Mouse (Mus musculus) intestine, postnatal 0 days (tissue): ENCODE measurements at regions not wholly inside any gene's neighbourhood (a gene's known extent, or its start where the extent isn't known, plus 50 kb on each side); places are given as distances from the start of the nearest gene placed in this dataset.

ENCODE experiments used
- ATAC-seq: fragments of 200-750 bp; cut with Nextera tagmentation; 2 replicates; pipeline ENCODE4 v1.8.0; 2017; ENCODE audit warnings: mild to moderate bottlenecking, moderate TSS enrichment, moderate library complexity
- H3K27ac ChIP-seq: fragments of 300-500 bp; sonication (generic); 2 replicates; pipeline ENCODE4 v1.5.1; 2014; ENCODE audit warnings: mild to moderate bottlenecking, low read depth, low read length, moderate library complexity
- H3K27me3 ChIP-seq: fragments of 300-500 bp; sonication (generic); replicated peaks from 2 replicates; pipeline ENCODE4 v1.6.1; 2014; ENCODE audit warnings: low read length, mixed read lengths; ENCODE audit not compliant: control insufficient read depth, insufficient read depth
- H3K36me3 ChIP-seq: fragments of 300-500 bp; sonication (generic); 2 replicates; pipeline ENCODE4 v1.6.1; 2014; ENCODE audit warnings: mild to moderate bottlenecking, moderate library complexity; ENCODE audit not compliant: control insufficient read depth, insufficient read depth
- H3K4me1 ChIP-seq: fragments of 300-500 bp; sonication (generic); replicated peaks from 2 replicates; pipeline ENCODE4 v1.6.1; 2014; ENCODE audit warnings: antibody characterized with exemption, low read length, mixed read lengths; ENCODE audit not compliant: control insufficient read depth, insufficient read depth
- H3K4me2 ChIP-seq: fragments of 300-500 bp; sonication (generic); replicated peaks from 2 replicates; pipeline ENCODE4 v1.6.1; 2014; ENCODE audit warnings: low read depth, mild to moderate bottlenecking, moderate library complexity
- H3K4me3 ChIP-seq: fragments of 300-500 bp; sonication (generic); 2 replicates; pipeline ENCODE4 v1.5.1; 2014; ENCODE audit warnings: low read depth, low read length
- H3K9ac ChIP-seq: fragments of 300-500 bp; sonication (generic); 2 replicates; pipeline ENCODE4 v1.6.1; 2014; ENCODE audit warnings: mild to moderate bottlenecking, low read depth, low read length
- H3K9me3 ChIP-seq: fragments of 300-500 bp; sonication (generic); 2 replicates; pipeline ENCODE4 v1.6.1; 2016; ENCODE audit warnings: mixed run types; ENCODE audit not compliant: control insufficient read depth
- CTCF ChIP-seq: sonication (generic); IDR thresholded peaks from 2 replicates; pipeline ENCODE4 v1.5.1; 2016; ENCODE audit warnings: low read depth, mild to moderate bottlenecking, control low read depth, antibody characterized with exemption, moderate library complexity
- WGBS: fragments of 180-500 bp; shearing (Covaris S2); extraction: QIAGEN DNeasy Blood & Tissue Kit; methylation state at CpG from one replicate; pipeline ENCODE4 v1.1.7; 2014; 5-methylcytosine and 5-hydroxymethylcytosine counted together

DNA sequence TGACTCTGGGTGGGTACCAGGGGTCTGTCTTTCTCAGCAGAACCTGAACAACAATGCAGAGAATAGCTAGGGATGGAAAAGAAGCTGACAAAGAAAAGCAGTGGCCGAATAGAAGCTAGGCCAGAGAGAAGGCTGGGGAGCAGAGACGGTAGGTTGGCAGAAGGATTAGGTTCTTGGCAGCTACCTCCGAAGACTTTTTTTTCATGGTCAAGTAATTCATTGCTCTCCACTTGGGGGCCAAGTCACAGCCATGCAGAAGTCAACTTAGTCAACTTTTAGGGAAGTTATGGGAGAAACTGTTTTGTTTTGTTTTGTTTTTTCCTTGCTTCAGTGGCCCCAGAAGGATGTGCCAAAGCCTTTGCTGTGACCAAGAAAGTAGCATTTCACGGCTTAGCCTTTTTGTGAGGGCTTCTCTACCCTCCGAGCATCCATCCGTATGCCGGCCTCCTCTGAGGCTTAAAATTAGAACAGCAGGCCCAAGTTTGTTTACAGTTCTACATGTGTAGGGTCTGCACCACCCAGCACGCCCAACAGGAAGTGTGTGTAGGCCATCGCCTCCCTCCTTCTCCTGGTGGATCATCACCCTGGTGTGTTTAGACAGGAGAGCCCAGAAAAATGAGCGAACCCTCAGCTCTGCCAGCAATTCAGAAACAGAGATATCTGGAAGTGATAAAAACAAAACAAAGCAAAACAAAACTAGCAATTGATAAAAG lies 226.2 kb downstream of the Tbx18 start:
- H3K9ac ChIP-seq: no peak overlapping the region
- 46% methylated on average over 10 of the region's 10 CpGs for WGBS

DNA sequence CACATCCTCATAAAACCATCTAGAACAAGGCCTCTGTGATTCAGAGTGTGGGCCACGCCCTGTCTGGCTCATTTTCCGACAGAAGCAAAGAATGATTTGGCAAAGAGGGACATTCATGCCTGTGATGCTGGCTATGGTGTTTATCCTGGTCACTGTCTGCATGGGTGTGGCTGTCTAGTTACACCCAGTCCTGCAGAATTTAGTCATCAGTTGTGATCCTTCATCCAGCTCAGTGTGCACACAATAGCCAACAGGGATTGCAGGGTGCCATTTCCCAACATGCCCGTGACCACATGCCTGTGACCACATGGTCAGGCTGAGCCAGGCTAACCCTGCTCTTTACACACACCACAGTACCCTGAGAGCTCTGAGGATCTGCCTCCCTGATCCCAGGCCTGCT lies 208.8 kb upstream of the Cep162 start:
- no peak overlapping the region for H3K4me2 ChIP-seq
- no peak overlapping the region for H3K9ac ChIP-seq
- TF ChIP-seq CTCF: no peak
- no peak overlapping the region for H3K4me3 ChIP-seq
- H3K27ac ChIP-seq: no peak overlapping the region
- no peak for ATAC-seq
- no peaks in the 10 kb centered on the region for H3K36me3 ChIP-seq
- no peaks in the 10 kb centered on the region for H3K27me3 ChIP-seq
- no peaks in the 10 kb centered on the region for H3K4me1 ChIP-seq
- H3K9me3 ChIP-seq: no peaks in the 10 kb centered on the region
- WGBS: 62% methylated on average over 3 of the region's 3 CpGs

More for the DNA sequence above, 226.2 kb downstream of the Tbx18 start:
- Histone ChIP-seq H3K4me2 (no peak overlapping the region), H3K27ac (no peak overlapping the region), H3K9me3 (no peaks in the 10 kb centered on the region), H3K4me3 (no peak overlapping the region), H3K4me1 (no peaks in the 10 kb centered on the region), H3K27me3 (no peaks in the 10 kb centered on the region), H3K36me3 (no peaks in the 10 kb centered on the region)
- ATAC-seq: no peak
- no peak for TF ChIP-seq CTCF

DNA sequence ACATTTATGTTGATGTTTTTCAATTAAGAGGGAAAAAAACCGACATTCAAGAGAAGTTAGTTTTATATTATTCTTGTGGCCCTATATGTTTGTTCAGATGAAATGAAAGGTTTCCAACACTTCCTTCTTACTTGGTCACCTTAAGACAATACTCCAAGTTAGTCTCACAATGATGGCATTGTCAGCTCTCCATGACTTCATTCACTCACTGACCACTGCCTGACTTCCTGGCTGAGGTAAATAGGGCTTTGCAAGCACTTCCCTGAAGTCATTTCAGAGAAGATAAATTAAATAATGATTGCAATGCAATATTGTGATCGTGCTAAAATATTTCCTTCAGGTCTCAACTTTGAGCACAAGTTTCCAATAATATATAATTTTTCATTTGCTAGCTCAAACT lies 197.9 kb upstream of the Cep162 start:
- ATAC-seq: no peak
- no peak overlapping the region for H3K4me3 ChIP-seq
- no peaks in the 10 kb centered on the region for H3K36me3 ChIP-seq
- H3K27me3 ChIP-seq: no peaks in the 10 kb centered on the region
- H3K4me1 ChIP-seq: no peaks in the 10 kb centered on the region
- H3K9me3 ChIP-seq: no peaks in the 10 kb centered on the region
- H3K4me2 ChIP-seq: no peak overlapping the region
- TF ChIP-seq CTCF: no peak
- WGBS: 68% methylated on average over 2 of the region's 2 CpGs
- no peak overlapping the region for H3K27ac ChIP-seq
- no peak overlapping the region for H3K9ac ChIP-seq

DNA sequence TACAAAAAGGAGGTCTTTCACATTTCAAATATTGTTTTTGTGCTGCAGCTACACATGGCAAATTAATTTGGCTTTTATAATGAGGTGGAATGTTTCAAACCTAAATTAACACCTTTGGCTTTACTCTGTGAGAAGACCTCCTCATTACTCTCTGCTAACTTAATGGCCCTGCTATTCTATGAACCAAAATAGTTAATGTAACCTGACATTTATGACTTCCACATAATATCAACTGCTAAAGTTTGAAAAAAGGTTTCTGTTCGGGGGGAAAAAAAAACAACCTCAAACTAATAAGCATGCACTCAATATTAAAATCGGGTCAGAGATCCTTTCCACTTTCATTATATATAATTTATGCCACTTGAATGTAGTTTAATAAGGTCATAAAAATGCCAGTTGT lies 197.2 kb upstream of the Cep162 start:
- Histone ChIP-seq H3K36me3 (no peaks in the 10 kb centered on the region), H3K27me3 (no peaks in the 10 kb centered on the region), H3K9ac (no peak overlapping the region), H3K27ac (no peak overlapping the region), H3K4me2 (no peak overlapping the region), H3K4me3 (no peak overlapping the region), H3K4me1 (no peaks in the 10 kb centered on the region), H3K9me3 (no peaks in the 10 kb centered on the region)
- no peak for ATAC-seq
- no peak for TF ChIP-seq CTCF
- WGBS: 68% methylated on average over 2 of the region's 2 CpGs

DNA sequence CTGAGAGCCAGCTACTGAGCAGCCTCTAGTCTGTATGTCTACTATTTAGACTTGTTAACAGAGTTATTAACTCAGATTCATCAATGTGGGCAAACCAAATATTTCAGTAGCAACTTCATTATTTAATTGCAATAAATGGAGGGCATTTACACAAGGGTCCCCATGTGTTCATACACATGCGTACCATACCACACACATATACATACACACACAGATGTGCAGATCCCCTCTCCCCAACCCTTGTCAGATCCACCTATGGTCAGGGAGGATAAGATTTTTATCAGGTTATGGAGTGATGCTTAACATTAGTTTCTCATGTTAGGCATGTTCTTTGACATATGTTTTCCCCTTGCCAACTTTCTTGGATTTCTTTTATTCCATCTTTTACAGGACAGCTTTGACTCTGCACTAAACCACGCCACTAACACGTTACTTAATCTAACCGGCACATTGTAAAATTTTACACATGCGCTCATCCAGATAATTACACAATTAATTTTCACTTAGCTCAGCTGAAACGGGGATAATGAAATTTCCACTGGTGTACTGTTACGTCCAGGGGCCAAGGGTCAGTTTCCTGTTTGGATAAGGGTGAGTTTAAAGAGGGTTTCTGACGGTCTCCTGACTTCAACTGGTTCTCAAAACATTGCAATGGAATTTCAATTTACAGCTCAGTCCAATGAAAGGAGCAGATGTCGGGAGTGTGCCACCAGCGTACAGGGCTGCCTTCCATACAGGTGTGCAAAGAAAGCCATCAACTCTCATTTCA lies 188.3 kb upstream of the Cep162 start:
- ATAC-seq: no peak
- H3K36me3 ChIP-seq: no peaks in the 10 kb centered on the region
- no peaks in the 10 kb centered on the region for H3K9me3 ChIP-seq
- no peak overlapping the region for H3K9ac ChIP-seq
- H3K4me3 ChIP-seq: no peak overlapping the region
- H3K4me1 ChIP-seq: no peaks in the 10 kb centered on the region
- no peak for TF ChIP-seq CTCF
- WGBS: 33% methylated on average over 10 of the region's 10 CpGs
- no peaks in the 10 kb centered on the region for H3K27me3 ChIP-seq
- no peak overlapping the region for H3K27ac ChIP-seq
- no peak overlapping the region for H3K4me2 ChIP-seq

DNA sequence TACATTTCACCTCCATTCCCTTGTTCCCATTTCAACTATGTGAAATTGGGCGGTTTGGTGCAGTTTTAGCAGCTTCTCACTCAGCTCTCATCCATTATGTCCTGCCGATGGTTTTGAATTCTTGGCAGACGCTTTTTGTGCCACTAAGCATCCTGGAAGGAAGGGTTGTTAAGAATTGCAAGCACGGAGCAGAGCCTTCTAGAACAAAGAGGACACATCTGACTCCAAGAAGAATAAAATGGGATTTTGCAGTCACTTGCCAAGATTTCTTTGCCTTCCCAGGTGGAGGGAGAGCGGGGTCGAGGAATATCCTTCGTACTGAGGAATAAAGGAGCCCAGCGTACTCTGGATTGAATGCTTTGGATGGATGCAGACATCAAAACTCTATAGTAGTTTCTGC lies 176.7 kb upstream of the Cep162 start:
- Histone ChIP-seq H3K9ac (no peak overlapping the region), H3K4me3 (no peak overlapping the region), H3K4me2 (no peak overlapping the region), H3K27ac (no peak overlapping the region), H3K36me3 (no peaks in the 10 kb centered on the region), H3K9me3 (no peaks in the 10 kb centered on the region), H3K27me3 (no peaks in the 10 kb centered on the region), H3K4me1 (no peaks in the 10 kb centered on the region)
- no peak for ATAC-seq
- 69% methylated on average over 8 of the region's 8 CpGs for whole genome bisulfite sequencing
- no peak for TF ChIP-seq CTCF
